Mouse (Mus musculus) erythroblast, embryonic 14.5 days (primary cell): ENCODE measurements around the gene Arl6.

Experiments
- GATA1 ChIP-seq: IDR thresholded peaks from 2 replicates; pipeline ENCODE4 v1.6.1; 2012; ENCODE audit warnings: low read length, inconsistent platforms, mixed read lengths
- TAL1 ChIP-seq: IDR thresholded peaks from 3 replicates; pipeline ENCODE4 v1.6.1; 2012; ENCODE audit warnings: low read length, inconsistent platforms, mixed read lengths

- TF ChIP-seq TAL1, result no peak
- no peak for TF ChIP-seq GATA1
Observed at GRCm38 (mm10) chr16:59617167-59617566, 22.0 kb downstream of the Arl6 start.
